Mouse (Mus musculus) spleen, embryonic (tissue): Measurements from ENCODE around the gene Zfp385b.

ENCODE experiments used
- CTCF ChIA-PET: fragments of 350-600 bp; sonication (Branson Sonifier 250); formaldehyde crosslinking; loops from one replicate; lab custom pipeline; 2022; lab: Charles Lee

Zfp385b gene

GRCm38 (mm10) chr2:77819539-77819938 is at the start of gene Zfp385b:
Zfp385b (minus strand) TSS chr2:77819639.
- CTCF ChIA-PET = no interaction called here

DNA sequence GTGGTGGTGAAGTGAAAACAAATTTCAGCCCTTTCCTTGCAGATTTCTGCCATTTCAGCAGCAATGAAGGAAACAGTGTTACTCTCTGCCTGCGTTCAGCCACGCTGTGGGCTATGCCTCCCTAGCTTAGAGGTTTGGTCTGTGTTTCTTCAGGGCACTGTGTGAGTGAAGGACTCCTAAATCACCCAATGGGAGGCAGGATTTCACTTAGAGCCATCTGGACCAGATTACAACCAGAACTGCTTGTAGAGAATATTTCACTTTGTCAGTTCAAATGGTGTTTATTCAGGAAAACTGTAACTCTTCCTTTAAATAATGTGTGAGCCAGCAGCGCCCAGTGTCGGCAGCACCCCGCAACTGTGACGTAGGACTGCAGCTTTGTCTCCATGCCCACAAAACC is 44.5 kb upstream of the Zfp385b start:
- CTCF ChIA-PET = no interaction called here

DNA sequence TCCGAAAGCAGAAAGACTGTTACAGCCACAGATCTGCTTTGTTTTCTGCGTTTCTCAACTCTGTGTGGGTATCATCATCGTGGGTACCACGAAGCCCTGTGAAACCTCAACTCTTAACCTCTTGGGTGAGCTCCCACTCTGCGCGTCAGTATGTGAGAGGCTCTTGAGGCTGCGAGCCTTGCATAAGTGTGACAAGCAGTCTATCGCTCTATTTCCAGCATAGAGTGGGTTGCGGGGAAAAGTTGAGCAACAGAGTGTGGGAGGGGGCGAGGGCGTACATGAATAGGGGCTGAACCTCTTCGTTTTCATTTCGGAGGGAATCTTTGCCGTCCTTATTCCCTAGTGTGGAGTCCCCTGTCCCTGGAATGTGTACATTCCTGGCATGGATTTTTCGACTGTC is 44.1 kb upstream of the Zfp385b start:
- CTCF ChIA-PET = no interaction called here

GRCm38 (mm10) chr2:77841464-77841863 is 22.0 kb upstream of the Zfp385b start:
- CTCF ChIA-PET = no interaction called here

- CTCF ChIA-PET = no interaction called here
These were observed 20.1 kb upstream of the Zfp385b start for GRCm38 (mm10) chr2:77839587-77839986.

DNA sequence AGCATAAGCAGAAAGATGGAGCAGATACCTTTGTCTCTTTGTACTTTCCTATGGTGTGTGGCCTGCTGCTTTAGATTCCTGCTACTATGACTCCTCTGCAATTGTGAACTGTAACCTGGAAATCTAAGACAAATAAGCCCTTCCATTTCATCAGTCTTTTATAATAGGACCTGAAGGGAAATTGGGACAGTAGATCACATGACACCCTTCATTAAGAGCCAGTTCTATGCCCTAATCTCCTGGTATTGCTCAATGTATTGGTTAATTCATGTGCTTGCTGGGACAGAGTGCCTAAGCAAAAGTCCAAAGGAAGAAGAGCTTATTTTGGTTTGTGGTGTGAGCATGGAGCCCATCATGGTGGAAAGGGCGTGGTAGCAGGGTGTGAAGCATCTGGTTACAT is 19.2 kb upstream of the Zfp385b start:
- CTCF ChIA-PET = no interaction called here

GRCm38 (mm10) chr2:77835781-77836180 is 16.3 kb upstream of the Zfp385b start:
- CTCF ChIA-PET = no interaction called here

GRCm38 (mm10) chr2:77826133-77826828 is 6.8 kb upstream of the Zfp385b start:
- CTCF ChIA-PET = no interaction called here

GRCm38 (mm10) chr2:77823026-77823425 is 3.6 kb upstream of the Zfp385b start:
- CTCF ChIA-PET = no interaction called here

DNA sequence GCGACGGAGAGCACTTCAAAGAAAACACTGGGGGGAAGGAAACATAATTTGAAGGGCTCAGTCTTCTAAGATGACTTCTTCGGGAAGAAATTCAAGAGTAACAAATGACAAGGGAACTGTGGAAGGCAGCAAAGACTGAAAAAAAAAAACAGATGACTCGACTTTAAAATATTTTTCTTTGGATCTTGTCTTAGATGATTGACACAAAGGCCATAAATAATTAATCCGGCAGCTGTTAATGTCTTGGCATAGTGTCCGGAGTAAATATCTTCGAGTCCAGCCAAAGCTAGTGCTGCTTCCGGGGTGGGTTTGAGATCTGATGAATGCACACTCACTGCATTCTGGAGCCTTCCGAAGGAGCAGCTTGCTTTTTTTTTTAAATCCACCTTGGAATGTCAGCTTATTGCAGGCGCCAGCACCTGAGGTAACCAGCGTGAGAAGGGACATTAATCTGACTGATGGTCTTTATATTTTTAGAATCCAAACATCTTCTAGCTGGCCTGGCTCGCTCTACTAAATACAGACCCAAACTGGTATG is 2.0 kb downstream of the Zfp385b start:
- CTCF ChIA-PET = no interaction called here

DNA sequence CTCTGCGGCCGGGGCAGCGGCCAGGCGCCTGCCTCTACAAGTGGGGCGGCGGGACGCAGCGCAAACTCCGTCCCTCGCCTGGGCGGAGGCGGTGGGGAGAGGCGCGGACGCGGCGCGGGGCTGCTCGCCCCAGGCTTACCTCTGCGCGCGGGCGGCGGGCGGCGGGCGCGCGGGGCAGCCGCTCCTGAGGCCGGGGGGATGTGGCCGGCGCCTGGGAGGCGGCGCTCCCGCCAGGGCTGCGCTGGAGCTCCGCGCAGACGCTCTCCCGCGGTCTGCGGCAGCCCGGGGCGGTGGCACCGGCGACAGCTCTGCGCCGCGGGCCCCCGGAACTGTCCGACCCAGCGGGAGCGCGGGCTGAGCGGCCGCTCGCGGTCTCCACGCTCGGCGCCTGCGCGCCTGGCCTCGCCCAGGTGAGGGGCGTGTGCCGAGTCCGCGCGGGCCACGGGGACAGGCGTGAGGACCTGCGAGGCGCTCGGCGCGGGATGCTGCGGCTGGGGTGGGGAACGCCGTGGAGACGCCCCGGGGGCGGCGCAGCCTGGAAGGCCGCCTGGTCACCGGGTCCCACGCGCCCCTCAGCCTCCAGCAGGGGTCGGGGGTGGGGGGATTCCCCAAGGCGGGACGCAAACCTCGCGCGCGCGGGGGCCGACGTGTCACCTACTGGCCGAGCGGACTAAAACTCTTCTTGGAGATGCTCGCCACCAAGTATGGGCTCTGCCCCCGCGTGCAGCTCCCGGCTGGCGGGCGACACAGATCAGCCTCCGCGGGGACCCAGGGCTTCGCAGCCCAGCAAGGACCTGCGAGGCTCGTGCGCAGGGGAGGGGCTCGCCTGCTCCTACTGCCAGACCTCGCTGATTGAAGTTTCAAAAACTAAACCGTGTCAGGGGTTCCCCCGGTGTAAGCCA is 2.8 kb downstream of the Zfp385b start:
- CTCF ChIA-PET = interaction anchor here (0.6 kb wide), 1 partner anchor 12 kb away, joined by 4 read pairs; no protein-coding TSS in a partner anchor

DNA sequence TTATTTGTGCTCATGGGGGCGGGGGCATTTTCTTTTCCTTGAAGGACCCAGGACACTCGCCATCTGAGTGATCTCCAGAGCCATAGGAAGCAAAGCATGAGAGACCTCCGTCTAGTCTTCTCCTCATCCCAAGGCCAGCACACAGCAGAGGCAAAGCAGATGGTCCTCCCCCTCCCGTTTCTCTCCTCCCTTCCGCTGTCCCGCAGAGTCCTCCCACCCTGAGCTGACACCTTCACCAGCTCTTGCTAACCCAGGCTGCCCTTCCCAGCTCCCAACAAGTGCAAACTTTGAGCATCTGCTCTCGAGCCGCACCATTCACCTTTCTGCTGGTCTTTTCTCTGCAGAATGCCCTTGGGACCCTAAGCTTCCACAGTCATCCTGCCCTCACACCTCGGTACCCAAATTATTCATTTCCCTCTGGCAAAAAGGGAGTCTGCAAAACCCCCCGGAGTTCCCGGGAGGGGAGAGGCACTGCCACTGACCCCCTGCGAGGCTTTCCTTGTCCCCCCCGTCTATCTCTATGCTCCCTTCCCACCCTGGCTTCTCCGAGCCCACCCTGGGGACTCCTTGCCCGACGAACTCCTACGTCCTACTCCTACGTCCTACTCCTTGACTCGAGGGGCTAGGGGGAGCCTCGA is 3.5 kb downstream of the Zfp385b start:
- CTCF ChIA-PET = interaction anchor here (0.6 kb wide), 1 partner anchor 11 kb away, joined by 4 read pairs; no protein-coding TSS in a partner anchor

GRCm38 (mm10) chr2:77814896-77815295 is 4.5 kb downstream of the Zfp385b start:
- CTCF ChIA-PET = no interaction called here

DNA sequence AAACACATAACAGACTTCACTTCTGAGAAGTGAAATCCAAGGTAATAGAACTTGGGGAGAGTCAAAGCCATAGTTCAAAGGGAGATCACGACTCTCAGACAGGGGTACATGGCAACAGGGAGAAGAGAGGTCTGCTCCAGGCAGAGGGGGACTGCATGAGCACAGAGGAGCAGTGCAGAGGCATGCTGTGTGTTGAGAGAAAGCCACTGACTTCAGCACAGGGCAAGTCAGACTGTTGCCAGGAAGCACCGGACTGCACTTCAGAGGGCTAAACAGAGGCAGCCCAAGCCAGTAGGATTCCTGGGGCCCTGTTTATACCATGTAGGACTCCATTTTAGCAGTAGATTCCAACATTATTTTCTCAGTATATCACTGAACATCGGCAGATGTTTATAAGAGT is 6.4 kb downstream of the Zfp385b start:
- CTCF ChIA-PET = no interaction called here

- CTCF ChIA-PET = no interaction called here
These were observed 8.7 kb downstream of the Zfp385b start for GRCm38 (mm10) chr2:77810748-77811147.

- CTCF ChIA-PET = interaction anchor here (0.6 kb wide), 1 partner anchor 11 kb away, joined by 4 read pairs; no protein-coding TSS in a partner anchor
These were observed 14.7 kb downstream of the Zfp385b start for GRCm38 (mm10) chr2:77804781-77805180.

DNA sequence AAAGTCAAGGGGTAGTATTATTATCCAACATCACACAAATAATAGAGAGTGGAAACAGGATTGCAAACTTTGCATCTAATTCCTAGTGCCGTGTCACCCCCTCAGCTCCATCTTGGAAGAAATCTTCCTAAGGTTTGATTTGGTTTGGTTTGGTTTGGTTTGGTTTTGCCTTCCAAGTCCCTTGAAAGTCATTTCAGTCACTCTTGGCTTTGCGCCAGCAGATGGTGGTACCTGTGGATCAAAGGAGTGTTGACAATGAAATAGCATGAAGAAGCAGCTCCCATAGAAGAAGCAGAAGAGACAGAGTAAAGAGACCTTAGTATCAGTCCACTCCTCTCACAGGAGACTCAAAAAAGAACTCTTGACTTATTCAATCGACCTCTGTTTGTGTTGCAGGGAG is 17.1 kb downstream of the Zfp385b start:
- CTCF ChIA-PET = no interaction called here

- CTCF ChIA-PET = no interaction called here
These were observed 18.0 kb downstream of the Zfp385b start for GRCm38 (mm10) chr2:77801430-77801829.

- CTCF ChIA-PET = no interaction called here
These were observed 18.4 kb downstream of the Zfp385b start for GRCm38 (mm10) chr2:77801009-77801408.

DNA sequence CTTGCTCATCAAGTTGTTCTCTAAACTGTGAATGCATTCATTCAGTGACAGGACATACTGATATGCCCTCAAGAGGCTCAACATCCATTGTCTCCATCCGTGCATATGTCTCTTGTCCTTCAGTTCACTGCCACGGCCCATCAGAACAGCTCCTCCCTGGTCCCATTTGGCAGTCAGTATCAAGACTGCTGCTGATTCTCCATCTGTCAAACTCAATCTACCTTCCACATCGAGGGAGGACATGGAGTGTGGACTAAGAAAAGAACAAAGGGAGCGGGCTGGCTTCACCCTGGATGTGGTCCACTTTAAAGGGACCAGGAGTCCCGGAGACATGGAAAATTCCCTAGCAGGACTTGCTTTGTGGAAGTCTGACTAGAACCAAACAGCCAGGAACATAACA is 22.2 kb downstream of the Zfp385b start:
- CTCF ChIA-PET = no interaction called here

DNA sequence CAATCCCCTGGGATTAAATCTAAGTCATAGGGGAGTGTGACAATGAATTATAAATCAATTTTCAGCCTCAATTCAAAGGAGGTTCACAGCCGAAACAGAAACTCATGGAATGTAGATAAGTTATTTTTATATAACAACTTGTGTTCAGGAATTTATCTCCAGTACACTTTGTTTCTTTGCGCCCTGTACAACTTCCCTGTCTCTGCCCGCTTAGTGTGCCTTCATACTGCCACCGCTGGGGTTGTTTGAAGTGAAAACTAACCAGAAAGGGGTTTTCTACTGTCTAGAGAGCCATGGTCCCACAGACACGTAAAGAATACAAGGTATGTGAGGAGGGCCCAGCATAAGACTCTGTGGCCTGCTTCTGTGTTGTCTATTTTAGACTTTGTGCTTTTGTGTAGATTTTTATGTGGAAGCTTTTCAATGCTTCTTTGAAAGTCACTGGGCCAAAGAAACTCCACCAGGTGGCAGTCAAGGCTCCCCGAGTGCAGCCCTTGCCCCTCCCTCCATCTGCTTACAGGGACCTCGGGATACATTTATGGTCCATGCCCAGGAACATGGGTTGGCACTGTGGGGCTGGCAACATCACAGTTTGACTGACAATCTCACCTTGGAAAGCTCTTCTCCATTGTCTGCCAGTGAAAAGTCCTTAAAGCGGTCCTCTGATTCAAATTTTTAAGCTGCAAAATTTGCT is 23.4 kb downstream of the Zfp385b start:
- CTCF ChIA-PET = no interaction called here
